Mouse (Mus musculus) CD4-positive, CD25-positive, alpha-beta regulatory T cell, adult 4 months (primary cell): ENCODE data around the gene Rbm20. TPM values are rescaled to one million over a fixed set of nuclear protein-coding genes. Genes with fewer than 3 reads are reported as not detected.
"Not testable (repeated sequence)": the region's sequence is repeated elsewhere in the genome, so short reads cannot be mapped to it uniquely, and the experiment has no call there.

Experiments
- ATAC-seq: one replicate; pipeline ENCODE4 v1.8.0; 2017
- polyA plus RNA-seq, 2 experiments: library from polyadenylated mRNA; unstranded; fragments of 100-300 nt; shearing (Covaris generic); gene quantifications; one replicate each; pipeline ENCODE4 v1.2.1; 2017

Rbm20 gene
- polyA plus RNA-seq, 2 experiments from 2014 or later: 0.17 to 0.32 TPM

DNA sequence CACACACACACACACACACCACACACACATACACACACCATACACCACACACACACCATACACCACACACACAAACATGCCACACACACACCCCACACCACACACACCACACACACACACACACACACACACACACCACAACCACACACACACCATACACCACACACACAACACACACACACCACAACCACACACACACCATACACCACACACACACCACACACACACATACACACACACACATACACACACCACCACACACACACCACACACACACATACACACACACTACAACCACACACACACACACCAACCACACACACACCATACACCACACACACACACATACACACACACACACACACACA, 229.6 kb downstream of the Rbm20 start:
- not testable (repeated sequence) for ATAC-seq

DNA sequence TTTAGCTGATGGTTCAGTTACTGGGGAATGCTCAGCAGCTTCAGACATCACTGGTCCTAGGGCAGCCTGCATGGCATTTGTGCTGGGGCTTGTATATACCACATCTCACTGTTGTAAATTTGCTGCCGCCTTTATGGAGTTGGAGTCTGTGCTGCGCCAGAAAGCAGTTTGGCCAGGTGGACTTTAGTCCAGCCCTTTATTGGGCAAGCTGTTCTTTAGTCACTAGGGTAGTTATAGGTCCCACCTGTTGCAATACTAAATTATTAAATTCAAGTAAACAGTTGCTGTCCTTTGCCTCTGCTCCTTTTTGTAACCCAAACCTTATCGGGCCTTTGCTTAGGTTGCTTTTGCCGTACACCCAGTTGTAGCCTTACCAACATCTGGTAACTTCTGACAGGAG, 237.8 kb downstream of the Rbm20 start:
- no peak for ATAC-seq

Other genes with a start within 250 kb of the Rbm20 start
- gene Dusp5, start 148.2 kb upstream of the Rbm20 start, polyA plus RNA-seq: 10 to 100 TPM in 1 of 2 experiments, 1 to 10 TPM in 1; 6.7 to 11.1 TPM
- 100 to 1,000 TPM; 158 to 191 TPM for gene Nutf2-ps1, start 88.2 kb upstream of the Rbm20 start, polyA plus RNA-seq
- 10 to 100 TPM; 38.9 to 40.8 TPM for gene Smc3, start 76.9 kb upstream of the Rbm20 start, polyA plus RNA-seq
- gene Pdcd4, start 214.9 kb downstream of the Rbm20 start, polyA plus RNA-seq: 100 to 1,000 TPM; 447 to 643 TPM